Mouse (Mus musculus): ENCODE results near the gene Ptges.

- TF ChIP-seq CTCF (conservative IDR thresholded peaks at IDR 0.05; ENCODE audit: low read length) (no peak), POU5F1 (IDR thresholded peaks at IDR 0.05; ENCODE audit: borderline replicate concordance, low read length) (no peak)
Observed at GRCm38 (mm10) chr2:30842615-30843014, 87.0 kb downstream of the Ptges start.
